Mouse (Mus musculus): ENCODE results near the gene Auts2.

DNA sequence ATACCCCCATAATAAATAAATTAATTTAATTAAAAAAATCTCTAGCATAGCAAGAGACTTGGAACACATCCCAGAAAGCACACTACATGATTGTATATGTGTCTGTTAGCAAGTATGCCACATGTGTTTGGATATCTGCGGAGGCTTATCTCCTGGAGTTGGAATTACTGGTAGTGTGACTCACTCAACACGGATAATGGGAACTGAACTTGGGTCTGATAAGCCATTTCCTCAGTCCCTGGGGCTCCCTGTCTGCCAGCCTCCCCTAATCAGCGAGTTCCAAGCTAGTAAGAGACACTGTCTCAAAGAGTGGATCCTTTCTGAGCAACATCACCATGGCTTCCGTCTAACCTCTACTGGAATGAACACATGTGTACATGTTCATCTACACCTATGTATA lies 1056.6 kb downstream of the Auts2 start:
- TF ChIP-seq CTCF (conservative IDR thresholded peaks at IDR 0.05 in 1 of 2, IDR thresholded peaks at IDR 0.05 in 1 of 2; ENCODE audit: low read depth in 2 of 2, low read length in 2 of 2) (no peak), E2F4 (IDR thresholded peaks at IDR 0.05; ENCODE audit: insufficient replicate concordance, low read depth, low read length) (no peak)

Measured in CH12.LX (cell line).